Mouse (Mus musculus): ENCODE data around the gene Olfr1480.

Gene Olfr1480

DNA sequence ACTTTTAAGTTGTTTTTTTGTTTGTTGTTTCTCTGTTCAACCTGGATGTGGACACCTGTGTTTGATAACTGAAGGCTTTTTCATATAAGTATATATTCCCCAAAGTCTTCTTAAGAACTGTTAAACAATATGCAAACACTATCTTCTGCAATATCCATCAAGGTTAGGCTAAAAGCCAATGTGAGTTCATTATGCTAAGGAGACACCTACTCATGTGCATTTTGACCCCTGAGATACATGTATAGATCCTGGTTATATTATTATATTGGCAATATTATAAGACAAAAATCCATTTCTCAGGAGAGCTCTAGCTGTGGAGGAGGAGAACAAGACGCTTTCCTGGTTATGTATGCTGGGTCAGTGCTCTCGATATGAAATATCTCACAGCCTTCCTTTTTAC lies at the start of gene Olfr1480:
Olfr1480 (plus strand) TSS at position 301 of the 400 bp plus-strand sequence.
- no peak for DNase-seq (ENCODE audit: low read depth)

DNA sequence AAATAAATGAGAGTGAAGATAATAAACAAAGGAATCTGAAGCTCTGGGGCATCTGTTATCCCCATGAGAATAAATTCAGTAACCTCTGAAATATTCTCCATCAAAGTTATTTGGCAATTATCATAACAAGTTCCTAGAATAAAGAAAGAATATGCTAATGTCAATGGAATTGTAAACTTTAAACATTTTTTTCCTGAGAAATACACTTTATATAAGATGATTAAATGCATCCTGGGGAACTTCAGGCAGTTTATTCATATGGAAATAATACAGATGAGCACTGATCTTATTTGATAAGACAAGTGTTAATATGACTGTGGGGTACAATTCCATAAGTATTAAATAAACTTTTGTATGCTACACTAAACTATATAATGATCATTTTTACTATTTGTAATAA lies 47.6 kb upstream of the Olfr1480 start, which contains the start of gene Olfr1475:
Olfr1475 (minus strand) TSS at position 101 of the 400 bp plus-strand sequence.
- DNase-seq (ENCODE audit: low read depth), result no peak

DNA sequence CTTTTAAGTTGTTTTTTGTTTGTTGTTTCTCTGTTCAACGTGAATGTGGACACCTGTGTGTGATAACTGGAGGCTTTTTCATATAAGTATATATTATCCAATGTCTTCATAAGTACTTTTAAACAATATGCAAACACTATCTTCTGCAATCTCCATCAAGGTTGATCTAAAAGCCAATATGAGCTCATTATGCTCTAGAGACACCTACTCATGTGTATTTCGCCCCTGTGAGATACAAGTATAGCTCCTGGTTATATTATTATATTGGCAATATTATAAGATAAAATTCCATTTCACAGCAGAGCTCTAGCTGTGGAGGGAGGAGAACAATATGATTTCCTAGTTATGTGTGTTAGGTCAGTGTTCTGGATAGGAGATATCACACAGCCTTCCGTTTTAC lies 27.5 kb upstream of the Olfr1480 start, which contains the start of gene Olfr1477:
Olfr1477 (plus strand) TSS at position 301 of the 400 bp plus-strand sequence.
- no peak for DNase-seq (ENCODE audit: low read depth)
